9 mouse cellular contexts compared by ENCODE assay signal in genomic region chr8:116587616-116588468, GRCm38 (mm10).
DNase-seq lines count a peak whose midpoint lies in the region; ATAC-seq and TF ChIP-seq lines count a peak whose summit lies in the region.
"Had no signal": no experiment of that assay in that cellular context is flagged by ENCODE, and none has a peak within 500 bp of the region (broad histone marks: within the 10 kb centered on the region; RNA-seq: fewer than 3 reads in every experiment).

No protein-coding gene starts in this region.

- peak overlapping the region; percentile 55; the same call in 1 of the 2 replicates for H3K27ac ChIP-seq in midbrain, embryonic 10.5 days (replicated peaks)
- H3K27ac ChIP-seq in midbrain, postnatal 0 days (ENCODE audit: low read depth, low read length): no peak overlapping the region
- peak overlapping the region; percentile 40 for H3K27ac ChIP-seq in bone marrow, adult 2 months (ENCODE audit: control insufficient read depth, insufficient read depth, low read depth, low read length, poor library complexity)
- no peak overlapping the region for H3K27ac ChIP-seq in lung, embryonic 16.5 days (ENCODE audit: low read length)
- H3K27ac ChIP-seq: liver, embryonic 15.5 days; stomach, embryonic 15.5 days had no signal

- peaks cover 5% of the 10 kb centered on the region; the same call in 1 of the 2 replicates for H3K4me1 ChIP-seq in midbrain, embryonic 10.5 days
- no peaks in the 10 kb centered on the region for H3K4me1 ChIP-seq in midbrain, postnatal 0 days (ENCODE audit: insufficient read depth, low read length)
- H3K4me1 ChIP-seq in bone marrow, adult 2 months (ENCODE audit: control insufficient read depth, insufficient read depth, low read length): peaks cover 3% of the 10 kb centered on the region; the same call in 1 of the 2 replicates
- H3K4me1 ChIP-seq in lung, embryonic 16.5 days (replicated peaks; ENCODE audit: control insufficient read depth, insufficient read depth, low read length): no peaks in the 10 kb centered on the region
- H3K4me1 ChIP-seq: liver, embryonic 15.5 days; stomach, embryonic 15.5 days had no signal

- no peak for DNase-seq in midbrain, embryonic 10.5 days (ENCODE audit: low spot score)
- no peak for DNase-seq in midbrain, postnatal 0 days (ENCODE audit: low spot score)
- DNase-seq in thymus, postnatal 14 days: peak; percentile 91
- DNase-seq in retina, embryonic 14.5 days (ENCODE audit: low spot score): no peak

- H3K9me3 ChIP-seq in midbrain, embryonic 10.5 days (replicated peaks): peaks cover 4% of the 10 kb centered on the region; the same call in 1 of the 2 replicates
- no peaks in the 10 kb centered on the region for H3K9me3 ChIP-seq in midbrain, postnatal 0 days (ENCODE audit: low read length)
- no peaks in the 10 kb centered on the region for H3K9me3 ChIP-seq in lung, embryonic 16.5 days (ENCODE audit: control insufficient read depth, low read length)
- H3K9me3 ChIP-seq: liver, embryonic 15.5 days; stomach, embryonic 15.5 days had no signal

- 85% methylated on average over 19 of the region's 19 CpGs for WGBS in midbrain, embryonic 10.5 days
- 82% methylated on average over 19 of the region's 19 CpGs for WGBS in midbrain, postnatal 0 days
- 56% methylated on average over 19 of the region's 19 CpGs for WGBS in bone marrow, adult 2 months
- WGBS in lung, embryonic 16.5 days: 68% methylated on average over 19 of the region's 19 CpGs

- no peak overlapping the region for H3K4me3 ChIP-seq in midbrain, embryonic 10.5 days
- H3K4me3 ChIP-seq in midbrain, postnatal 0 days (ENCODE audit: low read depth, low read length): no peak overlapping the region
- H3K4me3 ChIP-seq in bone marrow, adult 2 months (replicated peaks; ENCODE audit: control insufficient read depth, low read depth, low read length): no peak overlapping the region
- H3K4me3 ChIP-seq in lung, embryonic 16.5 days (ENCODE audit: low read length): no peak overlapping the region
- H3K4me3 ChIP-seq: liver, embryonic 15.5 days; stomach, embryonic 15.5 days had no signal

- no peaks in the 10 kb centered on the region for H3K27me3 ChIP-seq in midbrain, embryonic 10.5 days (ENCODE audit: low read depth, poor library complexity, severe bottlenecking)
- H3K27me3 ChIP-seq in midbrain, postnatal 0 days (ENCODE audit: insufficient read depth, low read length): no peaks in the 10 kb centered on the region
- H3K27me3 ChIP-seq in lung, embryonic 16.5 days (ENCODE audit: control insufficient read depth, insufficient read depth, low read depth, low read length): no peaks in the 10 kb centered on the region
- H3K27me3 ChIP-seq: liver, embryonic 15.5 days; stomach, embryonic 15.5 days had no signal

- ATAC-seq in midbrain, postnatal 0 days (ENCODE audit: low FRiP score): no peak
- peak; percentile 41; the same call in 1 of the 2 replicates for ATAC-seq in lung, embryonic 16.5 days (ENCODE audit: low read depth)
- no peak for ATAC-seq in megakaryocyte-erythroid progenitor cell, adult 5-6 weeks (replicated peaks; ENCODE audit: low FRiP score, low TSS enrichment, poor library complexity, severe bottlenecking)

- peaks cover 9% of the 10 kb centered on the region for H3K36me3 ChIP-seq in midbrain, embryonic 10.5 days
- H3K36me3 ChIP-seq in midbrain, postnatal 0 days (ENCODE audit: insufficient read depth, low read length): no peaks in the 10 kb centered on the region; the same call in 1 of the 2 replicates
- H3K36me3 ChIP-seq in lung, embryonic 16.5 days (ENCODE audit: control insufficient read depth, insufficient read depth, low read length): no peaks in the 10 kb centered on the region; the same call in 1 of the 2 replicates
- H3K36me3 ChIP-seq: liver, embryonic 15.5 days; stomach, embryonic 15.5 days had no signal

- TF ChIP-seq CTCF in midbrain, postnatal 0 days (IDR thresholded peaks at IDR 0.05): no peak
- TF ChIP-seq CTCF in bone marrow, adult 2 months (IDR thresholded peaks at IDR 0.05; ENCODE audit: control insufficient read depth, insufficient read depth, low read length): no peak

- no peak for TF ChIP-seq POLR2A in bone marrow, adult 2 months (IDR thresholded peaks at IDR 0.05; ENCODE audit: borderline replicate concordance, control insufficient read depth, low read depth, low read length)

- H3K9ac ChIP-seq in midbrain, postnatal 0 days (replicated peaks; ENCODE audit: low read length, poor library complexity, severe bottlenecking): no peak overlapping the region
- H3K9ac ChIP-seq in lung, embryonic 16.5 days (ENCODE audit: low read length): no peak overlapping the region
- H3K9ac ChIP-seq: liver, embryonic 15.5 days; stomach, embryonic 15.5 days had no signal

- no peak overlapping the region for H3K4me2 ChIP-seq in midbrain, postnatal 0 days (ENCODE audit: low read depth, low read length, poor library complexity, severe bottlenecking)
- H3K4me2 ChIP-seq in lung, embryonic 16.5 days (ENCODE audit: low read depth, low read length): 0 out of 2 replicates have a peak overlapping the region, but pooled peaks have one; percentile 8
- H3K4me2 ChIP-seq: liver, embryonic 15.5 days; stomach, embryonic 15.5 days had no signal

Comparison
In these comparisons a context has a peak if more than half of its experiments do, and no peak if none do; other contexts are left out.
1. H3K27ac ChIP-seq: peak in midbrain, embryonic 10.5 days (single experiment) and bone marrow, adult 2 months (single experiment); none in midbrain, postnatal 0 days (single experiment) and lung, embryonic 16.5 days (single experiment).